Mouse (Mus musculus) spleen, postnatal 10 days (tissue): ENCODE data around the gene Slc38a3.
A peak's percentile ranks its signal among the peaks of the same experiment; 100 is the strongest.

Source experiments
- DNase-seq, 2 experiments: peaks; one replicate each; pipeline ENCODE4 v3.0.0; 2021 to 2022; ENCODE audit warnings: low spot score in 2 of 2

The Slc38a3 gene

DNA sequence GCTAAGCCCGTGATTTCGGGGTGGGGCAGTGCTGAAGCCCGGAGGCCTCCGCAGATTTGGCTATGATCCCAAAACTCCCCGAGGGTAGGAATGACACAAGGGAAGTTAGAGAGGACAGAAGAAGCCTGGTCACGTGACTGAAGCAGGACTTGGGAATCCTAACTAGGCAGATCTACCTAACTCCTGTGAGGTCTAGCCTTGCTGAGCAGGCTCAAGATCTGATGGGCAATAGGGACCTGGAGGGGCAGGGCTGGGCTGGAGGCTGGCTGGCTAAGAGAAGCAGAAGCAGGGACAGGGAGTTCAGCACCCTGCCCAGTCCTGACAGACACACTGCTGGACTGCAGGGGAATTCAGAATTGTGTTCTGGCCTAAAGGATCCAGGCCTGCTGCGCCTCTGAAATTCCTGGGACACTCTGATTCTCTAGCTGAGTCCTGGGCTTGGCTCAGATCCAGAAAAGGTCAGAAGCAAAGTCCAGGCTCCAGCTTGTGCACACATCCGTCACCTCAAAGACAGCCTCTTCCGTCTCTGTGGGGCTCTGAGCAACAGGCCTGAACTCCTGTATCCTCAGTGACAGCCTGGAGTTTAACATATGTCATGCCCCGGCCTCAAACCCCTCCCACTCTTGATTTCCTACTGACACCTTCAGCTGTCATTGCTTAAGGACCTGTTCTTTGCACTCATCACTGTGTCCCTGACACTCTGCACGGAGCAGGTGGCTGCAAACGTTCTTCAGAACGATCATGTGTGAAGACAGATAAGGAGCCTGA, 50.4 kb downstream of the Slc38a3 start:
- DNase-seq, result no peak

DNA sequence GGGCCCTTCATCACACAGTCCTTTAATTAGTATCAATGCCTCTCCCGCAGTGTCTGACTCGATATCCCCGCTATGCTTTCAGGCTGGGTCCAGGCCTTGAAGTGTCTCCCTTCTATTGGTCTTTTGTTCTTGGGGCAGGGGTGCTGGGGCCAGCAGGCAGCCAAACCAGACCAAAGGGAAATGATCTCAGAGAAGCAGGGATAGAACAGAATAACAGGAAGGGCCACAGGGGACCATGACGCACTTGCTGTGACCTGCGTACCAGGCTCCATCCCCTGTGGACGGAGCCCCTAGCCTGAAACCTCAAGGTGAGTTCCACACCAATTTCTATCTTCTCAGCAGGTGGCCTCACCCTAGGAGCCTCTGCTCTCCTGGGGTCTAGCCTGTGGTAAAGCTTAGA, 51.2 kb downstream of the Slc38a3 start:
- DNase-seq, result no peak

DNA sequence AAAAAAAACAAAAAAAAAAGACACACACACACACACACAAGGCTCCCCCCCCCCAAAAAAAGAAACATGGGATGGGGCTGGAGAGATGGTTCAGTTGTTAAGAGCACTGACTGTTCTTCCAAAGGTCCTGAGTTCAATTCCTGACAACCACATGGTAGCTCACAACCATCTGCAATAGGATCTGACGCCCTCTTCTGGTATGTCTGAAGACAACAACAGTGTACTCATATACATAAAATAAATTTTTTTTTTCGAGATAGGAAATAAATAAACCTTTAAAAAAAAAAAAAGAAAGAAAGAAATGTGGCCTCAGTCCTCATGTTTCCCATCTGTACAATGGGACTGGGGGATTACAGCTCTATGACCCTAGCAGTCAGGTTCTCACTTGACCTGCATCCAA, 51.9 kb downstream of the Slc38a3 start:
- no peak for DNase-seq

DNA sequence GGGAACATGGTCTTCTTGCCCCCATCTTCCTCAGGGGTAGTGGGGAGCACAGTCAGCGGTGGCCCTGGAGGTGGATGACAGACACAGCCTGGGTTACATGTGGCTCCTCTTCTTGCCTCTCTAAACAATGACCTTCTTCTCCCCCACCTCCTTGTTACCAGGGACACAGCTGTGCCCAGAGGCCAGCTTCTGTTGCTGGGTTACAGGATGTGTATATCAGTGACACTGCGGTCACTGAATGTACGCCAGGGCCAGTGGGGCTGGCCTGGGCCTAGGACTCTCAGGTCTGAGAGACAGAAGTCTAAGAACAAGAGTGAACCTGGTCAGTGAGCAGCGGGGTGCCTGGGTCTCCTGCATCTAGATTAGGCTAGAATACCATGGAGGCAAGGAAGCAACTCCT, 54.3 kb downstream of the Slc38a3 start:
- DNase-seq, result no peak

DNA sequence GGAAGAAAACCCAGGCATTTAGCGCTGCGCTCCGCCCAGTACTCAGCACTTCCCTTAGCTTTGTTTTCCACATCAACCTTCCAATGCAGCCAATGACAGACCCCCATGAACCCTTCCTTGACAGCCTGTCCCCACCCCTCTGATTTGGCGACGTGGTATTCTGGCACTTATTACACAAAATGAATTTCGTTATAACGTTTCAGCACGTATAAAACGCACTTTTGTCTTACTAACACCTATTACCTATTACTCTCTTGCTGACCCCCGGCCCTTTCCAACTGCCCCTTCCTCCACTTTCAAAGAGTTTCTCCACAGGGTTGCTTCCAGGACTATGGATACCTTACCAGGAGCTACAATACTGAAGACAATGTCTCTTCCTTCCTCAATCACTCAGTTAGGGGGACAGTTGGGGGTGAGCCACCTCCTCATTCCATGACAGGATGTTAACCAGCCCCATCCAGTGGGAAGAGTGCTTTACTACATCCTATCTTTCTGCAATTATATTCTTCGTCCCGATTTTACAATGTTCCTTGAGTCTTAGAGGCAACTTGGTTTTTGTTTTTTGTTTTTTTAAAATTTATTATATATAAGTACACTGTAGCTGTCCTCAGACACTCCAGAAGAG, 56.3 kb downstream of the Slc38a3 start:
- peak in 1 of 2 experiments; percentile 26 for DNase-seq

DNA sequence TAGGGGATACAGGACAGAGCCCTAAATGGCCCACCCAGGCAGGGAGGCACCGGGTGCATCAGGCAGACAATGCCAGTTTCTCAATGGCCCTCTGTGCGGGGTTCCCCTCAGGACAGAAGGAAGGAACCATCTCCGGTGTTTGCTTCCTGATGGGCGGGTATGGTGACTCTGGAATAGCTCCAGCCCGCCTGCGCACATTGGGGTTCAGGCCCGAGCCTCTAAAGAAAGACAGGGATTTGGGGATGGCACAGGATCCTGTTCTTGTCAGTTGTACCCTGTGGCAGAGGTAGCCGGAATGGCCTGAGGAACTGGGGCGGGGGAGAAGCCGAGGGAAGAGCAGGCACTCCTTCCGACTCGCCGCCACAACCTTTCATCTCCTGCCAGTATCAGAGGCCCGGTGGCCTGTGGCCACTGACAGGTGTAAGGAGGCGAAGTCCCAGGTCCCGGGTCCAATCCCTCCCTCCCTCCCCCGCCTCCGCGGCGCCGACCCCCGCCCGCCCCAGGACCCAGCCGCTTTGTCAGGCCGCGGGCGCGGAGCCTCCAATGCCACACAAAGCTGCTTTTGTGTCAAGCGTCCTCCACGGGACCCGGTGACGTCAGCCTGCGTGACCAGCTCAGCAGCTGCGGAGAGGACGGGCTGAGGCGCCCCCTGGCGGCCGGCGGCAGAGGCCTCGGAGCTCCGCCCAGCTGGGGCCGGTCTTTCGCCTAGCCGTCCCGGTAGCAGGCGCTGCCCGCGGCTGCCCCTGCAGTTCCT, 57.0 kb downstream of the Slc38a3 start:
- peak; percentile 98 to 99 for DNase-seq

DNA sequence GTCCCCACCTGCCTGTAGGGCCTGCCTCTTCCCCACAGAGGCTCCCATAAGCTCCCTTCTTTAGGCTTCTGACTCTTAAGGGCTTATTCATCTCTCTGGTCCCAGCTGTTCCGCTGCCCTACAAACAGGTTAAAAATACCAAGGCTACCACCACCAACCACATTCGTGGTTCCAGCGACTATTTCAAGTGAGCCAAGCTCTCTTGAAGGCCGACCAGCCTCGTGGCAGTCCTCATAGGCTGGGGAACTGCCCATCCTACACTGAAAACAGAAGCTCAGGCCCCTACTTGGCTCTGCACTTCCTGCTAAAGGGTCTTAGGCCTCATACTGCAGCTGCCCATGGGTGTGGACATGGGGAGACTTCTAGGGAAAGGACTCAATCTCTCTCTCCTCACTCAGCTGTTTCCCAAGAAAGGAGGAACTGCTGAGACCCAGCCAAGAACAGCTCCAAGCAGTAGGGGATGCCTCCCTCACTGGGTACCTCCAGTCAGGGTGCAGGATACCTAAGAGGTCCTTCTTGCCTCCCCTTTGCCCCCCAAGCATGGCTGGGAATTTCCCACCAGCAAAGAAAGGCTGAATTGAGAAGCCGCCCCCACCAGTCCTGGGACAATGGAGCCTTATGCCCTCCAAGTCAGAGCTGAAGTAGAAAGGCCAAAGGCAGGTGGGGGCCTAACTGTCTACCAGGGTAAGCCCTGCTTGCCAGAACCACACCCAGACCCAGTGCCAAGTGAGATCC, 57.7 kb downstream of the Slc38a3 start:
- no peak for DNase-seq

DNA sequence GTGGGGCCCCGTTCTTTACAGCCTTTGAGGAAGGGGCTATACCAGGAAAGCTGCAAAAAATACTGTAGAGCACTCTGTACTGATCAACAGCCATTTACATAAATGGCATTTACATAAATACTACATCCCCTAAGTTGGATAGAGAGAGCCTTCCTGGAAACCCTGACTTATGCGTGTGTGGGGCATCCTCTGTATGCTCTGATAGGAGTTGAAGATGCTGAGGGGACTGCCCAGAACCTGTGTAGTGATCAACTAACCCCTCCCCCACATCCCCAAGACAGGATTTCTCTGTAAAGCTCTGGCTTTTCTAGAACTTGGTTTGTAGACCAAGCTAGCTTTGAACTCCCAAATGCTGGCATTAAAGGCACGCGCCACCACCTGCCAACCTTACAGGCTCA, 59.9 kb downstream of the Slc38a3 start:
- no peak for DNase-seq

DNA sequence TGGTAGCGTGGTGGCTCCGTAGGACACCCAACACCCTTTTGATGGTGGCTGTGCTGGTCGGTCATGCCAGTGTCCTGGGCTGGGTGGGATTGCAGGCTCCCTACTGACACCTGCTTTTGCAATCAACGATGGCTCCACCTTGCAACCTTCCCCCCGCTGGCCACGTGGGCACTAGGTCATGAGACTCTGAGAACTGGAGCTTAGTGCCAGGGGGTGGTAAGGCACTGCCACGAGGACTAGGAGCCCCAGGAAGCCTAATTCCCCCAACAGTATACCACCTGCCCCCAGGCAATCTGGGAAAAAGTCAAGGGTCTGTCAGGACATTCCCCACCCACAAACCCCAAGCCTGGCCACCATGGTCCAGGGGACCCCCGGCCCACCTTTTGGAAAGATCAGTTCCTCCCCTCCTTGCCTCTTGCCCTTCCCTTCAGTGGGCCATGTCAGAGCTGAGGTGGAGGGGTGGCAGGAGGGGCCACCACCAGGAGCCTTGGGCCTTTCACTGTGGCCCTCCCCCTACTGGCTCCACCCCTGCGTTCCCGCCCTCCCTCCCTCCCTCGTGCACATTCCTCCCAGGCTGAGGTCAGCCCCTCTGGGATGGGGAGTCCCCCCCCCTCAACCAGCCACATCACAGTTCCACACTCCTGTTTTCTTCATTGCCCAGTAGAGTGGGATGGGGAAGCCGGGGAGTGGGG, 60.4 kb downstream of the Slc38a3 start, which contains the start of gene Sema3b:
Gene Sema3b (minus strand): TSS at position 489 of the 692 bp plus-strand sequence.
- no peak for DNase-seq

DNA sequence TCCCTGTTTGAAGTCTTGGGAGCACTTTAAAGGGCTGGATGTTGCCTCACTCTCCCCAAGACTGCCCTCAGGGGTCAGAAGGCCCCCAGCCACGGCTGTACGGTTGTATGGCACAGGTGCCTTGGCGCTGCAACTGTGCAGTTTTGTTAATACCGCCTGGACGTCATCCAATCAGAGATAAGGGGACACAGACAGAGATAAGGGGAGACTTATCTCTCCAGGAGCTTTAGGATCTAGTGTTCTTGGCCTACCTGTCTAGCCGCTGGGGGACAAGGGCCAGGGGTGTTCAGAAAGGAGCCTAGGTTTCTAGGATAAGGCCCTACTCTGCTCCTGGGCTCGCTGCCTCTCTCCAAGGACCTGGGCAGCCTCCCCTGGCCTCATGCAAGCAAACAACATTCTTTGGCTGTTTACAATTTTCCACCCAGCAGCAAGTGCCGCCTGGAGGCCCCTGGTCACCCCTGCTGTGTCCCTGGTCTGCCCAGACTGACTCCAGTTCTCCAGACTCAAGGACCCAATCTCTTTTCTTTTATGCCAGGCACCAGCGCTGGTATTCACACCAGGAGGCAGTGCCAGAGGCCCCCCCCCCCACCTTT, 61.6 kb downstream of the Slc38a3 start:
- no peak for DNase-seq

DNA sequence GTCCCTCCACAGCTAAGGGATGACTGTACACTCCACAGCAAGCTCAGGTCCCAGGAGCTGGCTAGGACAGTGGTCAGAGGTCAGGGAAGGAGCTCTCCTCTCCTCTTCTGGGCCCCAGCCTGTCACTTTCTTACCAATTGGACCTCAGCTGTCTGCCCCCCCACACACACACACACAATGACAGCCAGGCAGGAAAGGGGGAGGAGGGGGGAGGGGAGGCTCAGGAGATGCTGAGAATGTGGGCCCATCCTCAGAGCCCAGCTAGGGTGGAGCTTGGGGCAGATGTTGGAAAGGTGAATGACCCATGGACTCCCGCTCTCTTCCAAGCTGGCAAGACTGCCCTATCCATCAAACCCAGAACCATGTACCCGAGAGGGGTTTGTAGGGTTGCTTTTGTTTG, 62.3 kb downstream of the Slc38a3 start:
- DNase-seq, result no peak

DNA sequence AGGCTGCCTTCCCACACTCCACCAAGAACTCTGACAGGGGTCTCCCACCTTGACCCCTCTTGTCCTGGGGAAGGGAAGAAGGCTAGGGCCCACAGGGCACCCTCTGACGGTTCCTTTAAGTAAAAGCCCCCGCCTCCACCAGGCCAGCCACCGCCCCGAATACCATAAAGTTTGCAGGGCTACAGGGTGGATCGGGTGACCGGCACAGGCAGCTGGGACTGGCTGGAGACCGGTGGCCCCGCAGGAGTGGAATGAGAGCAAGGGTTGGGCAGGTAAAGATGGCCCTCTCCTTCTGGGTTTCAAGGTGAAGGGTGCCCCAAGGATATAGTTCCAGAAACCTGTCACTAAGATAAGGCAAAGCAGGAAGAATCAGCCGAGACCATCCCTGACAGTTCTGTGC, 62.7 kb downstream of the Slc38a3 start:
- peak in 1 of 2 experiments; percentile 24 for DNase-seq

DNA sequence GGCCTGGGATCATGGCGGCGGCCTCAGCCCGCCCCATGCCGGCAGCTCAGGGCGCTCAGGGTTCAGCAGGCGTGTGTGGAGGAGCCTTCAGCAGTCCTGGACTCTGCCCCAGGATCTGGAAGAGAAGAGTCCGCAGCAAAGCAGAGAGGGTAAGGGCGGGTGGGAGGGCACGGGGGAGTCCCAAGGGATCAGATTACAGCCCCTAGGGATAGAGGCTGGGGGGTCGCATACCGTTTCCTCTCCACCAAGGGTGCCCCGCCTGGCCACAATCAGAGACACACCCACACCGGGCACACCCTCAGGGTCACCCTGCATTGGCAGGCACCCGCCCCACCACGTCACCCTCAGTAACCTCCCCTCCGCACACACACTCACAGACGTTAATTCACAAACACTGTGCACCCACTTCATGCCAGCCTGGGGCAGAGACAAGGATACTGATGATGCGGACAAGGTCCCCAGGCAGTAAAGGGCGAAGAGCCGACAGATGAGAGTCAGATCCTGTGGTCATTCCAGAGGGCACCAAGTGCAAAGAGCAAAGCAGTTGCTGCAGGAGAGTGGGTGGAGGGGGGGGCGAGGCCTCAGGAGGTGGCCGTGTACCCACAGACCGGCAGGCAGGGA, 64.2 kb downstream of the Slc38a3 start:
- DNase-seq, result peak in 1 of 2 experiments; percentile 38

DNA sequence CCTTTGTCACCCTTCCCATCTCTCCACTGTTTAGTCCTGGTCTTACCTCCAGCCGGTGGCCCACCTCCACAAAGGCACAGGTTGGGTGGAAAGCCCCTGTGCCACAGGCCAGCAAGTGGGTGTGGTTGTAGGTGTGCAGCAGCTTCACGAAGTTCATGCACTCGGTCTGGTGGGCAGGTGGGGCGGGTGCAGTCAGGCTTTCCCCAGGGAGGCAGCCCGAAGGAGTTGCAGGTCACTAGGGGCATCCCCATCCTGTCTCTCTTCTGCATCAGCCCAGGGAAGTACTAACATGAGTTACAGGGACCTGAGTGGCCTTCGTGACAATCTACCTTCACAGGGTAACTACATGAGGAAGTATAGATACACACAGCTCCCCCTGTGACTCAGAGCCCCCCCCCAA, 66.1 kb downstream of the Slc38a3 start:
- peak in 1 of 2 experiments; percentile 43 for DNase-seq

DNA sequence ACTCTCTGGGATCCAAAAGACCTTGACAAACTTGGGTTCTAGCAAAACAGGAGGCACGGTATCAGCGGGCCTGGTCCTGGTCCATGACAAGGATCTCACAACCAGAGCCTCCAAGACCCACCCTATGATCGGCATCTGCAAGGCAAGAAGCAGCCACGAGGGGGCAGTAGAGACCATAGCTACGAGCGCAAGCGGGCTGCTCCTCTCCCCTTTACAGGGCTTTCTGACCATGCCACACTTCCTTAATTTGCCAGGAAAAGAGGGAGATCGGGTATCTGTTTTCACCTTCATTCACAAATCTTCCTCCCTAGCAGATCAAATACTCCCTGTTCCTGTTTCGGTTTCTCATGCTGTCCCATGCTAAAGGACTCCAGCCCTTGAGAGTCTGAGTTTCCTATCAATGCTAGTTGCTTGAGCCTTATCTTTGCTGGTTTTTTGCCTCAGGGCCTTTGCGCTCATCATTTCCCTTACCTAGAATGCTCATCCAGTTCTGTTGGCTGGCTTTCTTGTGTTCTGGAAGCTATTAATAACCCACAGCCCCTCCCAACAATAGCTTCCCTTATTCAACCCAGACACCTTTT, 67.2 kb downstream of the Slc38a3 start:
- DNase-seq, result peak; percentile 96 to 97

DNA sequence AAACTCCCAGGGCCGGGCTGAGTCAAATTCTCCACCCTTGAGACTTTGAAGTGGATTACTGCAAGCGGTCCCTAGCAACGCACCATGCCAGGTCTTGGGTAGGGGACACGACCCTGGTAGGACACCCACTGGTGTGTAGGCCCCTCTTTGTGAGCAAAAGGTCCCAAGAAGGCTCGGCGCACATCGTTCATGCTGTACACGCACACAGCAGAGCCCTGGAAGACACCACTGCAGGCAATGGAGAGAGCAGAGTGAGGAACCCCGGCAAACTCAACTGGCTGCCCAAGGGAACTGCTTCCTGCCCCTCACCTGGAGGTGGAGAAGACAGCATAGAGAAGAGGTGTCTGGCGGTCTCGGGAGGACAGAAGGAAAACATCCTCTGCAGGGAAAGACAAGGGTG, 68.1 kb downstream of the Slc38a3 start:
- DNase-seq, result peak in 1 of 2 experiments; percentile 27

DNA sequence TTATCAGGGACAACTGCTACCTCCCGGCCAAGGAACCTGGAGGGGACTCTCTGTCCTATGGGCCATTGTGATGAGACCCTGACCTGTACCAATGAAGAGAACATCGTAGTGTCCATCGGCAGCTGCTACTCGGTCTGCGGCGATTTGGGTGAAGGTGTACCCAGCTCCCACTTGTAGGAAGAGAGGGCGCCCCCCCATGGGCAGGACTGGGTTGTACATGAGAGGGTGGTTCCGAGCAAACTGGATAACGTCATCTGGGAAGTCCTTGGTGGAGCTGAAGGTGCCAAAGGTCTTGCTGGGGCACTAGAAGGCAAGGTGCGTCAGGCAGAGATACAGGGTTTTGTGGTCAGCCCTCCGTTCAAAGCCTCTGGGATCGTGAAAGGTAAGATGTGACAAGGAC, 68.6 kb downstream of the Slc38a3 start:
- DNase-seq, result peak in 1 of 2 experiments; percentile 56
